Mouse (Mus musculus) hindbrain, embryonic 11.5 days (tissue): ENCODE data around the gene Kcnc3. TPM values are rescaled to one million over a fixed set of nuclear protein-coding genes. Genes with fewer than 3 reads are reported as not detected.

Experiments used
- ATAC-seq: fragments of 200-750 bp; cut with Nextera tagmentation; 2 replicates; pipeline ENCODE4 v1.8.0; 2017; ENCODE audit warnings: mild to moderate bottlenecking, moderate TSS enrichment, moderate library complexity; ENCODE audit not compliant: low FRiP score
- DNase-seq: peaks from one replicate; pipeline ENCODE4 v3.0.0-alpha.2; 2015; ENCODE audit warnings: low spot score
- H3K27ac ChIP-seq: fragments of 300-500 bp; sonication (generic); 2 replicates; pipeline ENCODE4 v1.5.1; 2014; ENCODE audit warnings: mild to moderate bottlenecking, low read depth, low read length
- H3K27me3 ChIP-seq: fragments of 300-500 bp; sonication (generic); 2 replicates; pipeline ENCODE4 v1.6.1; 2014; ENCODE audit warnings: mild to moderate bottlenecking, low read length, moderate library complexity, mixed read lengths; ENCODE audit not compliant: control insufficient read depth, insufficient read depth
- H3K36me3 ChIP-seq: fragments of 300-500 bp; sonication (generic); 2 replicates; pipeline ENCODE4 v1.6.1; 2014; ENCODE audit warnings: mild to moderate bottlenecking, low read length, moderate library complexity, mixed read lengths; ENCODE audit not compliant: control insufficient read depth, insufficient read depth
- H3K4me1 ChIP-seq: fragments of 300-500 bp; sonication (generic); replicated peaks from 2 replicates; pipeline ENCODE4 v1.6.1; 2014; ENCODE audit warnings: low read length, mixed read lengths; ENCODE audit not compliant: control insufficient read depth, insufficient read depth
- H3K4me2 ChIP-seq: fragments of 300-500 bp; sonication (generic); replicated peaks from 2 replicates; pipeline ENCODE4 v1.6.1; 2014; ENCODE audit warnings: mild to moderate bottlenecking, low read depth, low read length
- H3K4me3 ChIP-seq: fragments of 300-500 bp; sonication (generic); 2 replicates; pipeline ENCODE4 v1.5.1; 2014; ENCODE audit warnings: low read depth, low read length
- H3K9ac ChIP-seq: fragments of 300-500 bp; sonication (generic); 2 replicates; pipeline ENCODE4 v1.6.1; 2014; ENCODE audit warnings: low read depth, low read length
- H3K9me3 ChIP-seq: fragments of 300-500 bp; sonication (generic); 2 replicates; pipeline ENCODE4 v1.6.1; 2016; ENCODE audit warnings: low read length; ENCODE audit not compliant: control insufficient read depth
- WGBS: fragments of 180-500 bp; shearing (Covaris S2); extraction: QIAGEN DNeasy Blood & Tissue Kit; methylation state at CpG from one replicate; pipeline ENCODE4 v1.1.7; 2014; 5-methylcytosine and 5-hydroxymethylcytosine counted together
- polyA plus RNA-seq: library from polyadenylated mRNA; unstranded; fragments of >200 nt; fragmentation: Nextera tagmentation; extraction: Ambion mirVana; gene quantifications from 2 replicates; pipeline ENCODE4 v1.2.1, GENCODE M21; 2014

Kcnc3 gene
- polyA plus RNA-seq, 1 experiment from 2014 or later = 2.1 TPM

DNA sequence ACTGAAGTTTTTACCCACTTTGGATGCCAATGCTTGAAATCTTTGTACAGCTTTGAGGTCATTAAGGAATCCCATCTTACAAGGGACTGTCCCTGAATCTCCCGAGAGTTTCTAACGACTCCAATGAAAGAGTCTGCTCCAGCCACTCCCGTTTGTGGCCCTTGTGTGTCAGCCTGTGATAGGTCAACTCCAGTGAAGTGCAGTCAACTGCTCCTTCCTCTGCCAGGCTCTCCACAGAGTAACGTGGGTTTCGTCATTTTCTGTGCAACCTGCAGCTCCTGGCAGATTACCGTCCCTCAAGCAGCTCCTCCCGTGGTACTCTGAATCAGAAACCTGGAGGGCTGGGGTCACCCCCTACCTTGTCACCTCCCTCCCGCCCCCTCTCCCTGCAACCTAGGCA is 27.2 kb upstream of the Kcnc3 start:
- no peaks in the 10 kb centered on the region for H3K4me1 ChIP-seq
- H3K4me3 ChIP-seq = no peak overlapping the region
- no peak for DNase-seq
- H3K27me3 ChIP-seq = no peaks in the 10 kb centered on the region
- WGBS = 60% methylated on average over 8 of the region's 8 CpGs
- no peak overlapping the region for H3K4me2 ChIP-seq
- H3K27ac ChIP-seq = no peak overlapping the region
- H3K9ac ChIP-seq = no peak overlapping the region
- no peaks in the 10 kb centered on the region for H3K36me3 ChIP-seq
- no peaks in the 10 kb centered on the region for H3K9me3 ChIP-seq
- ATAC-seq = no peak

DNA sequence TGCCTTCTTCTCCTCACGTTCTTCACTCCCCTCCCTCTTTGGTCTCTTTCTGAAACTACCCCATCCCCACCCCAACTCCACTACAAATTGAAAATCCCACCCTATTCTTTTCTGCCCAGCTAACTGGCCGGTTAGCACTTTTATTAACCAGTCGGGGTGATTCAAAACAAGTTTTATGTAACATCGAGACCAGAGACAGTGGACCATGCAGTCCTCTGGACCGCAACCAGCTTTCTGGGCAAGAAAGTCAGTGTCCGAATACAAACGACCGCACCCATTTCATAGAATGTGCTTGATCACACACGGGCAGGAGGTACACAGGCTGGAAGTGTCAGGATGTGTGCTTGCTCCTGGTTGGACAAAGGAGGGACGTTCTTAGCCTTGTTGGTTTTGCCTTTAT is 26.0 kb upstream of the Kcnc3 start:
- ATAC-seq (no peak), DNase-seq (no peak)
- Histone ChIP-seq H3K27ac (no peak overlapping the region), H3K4me2 (no peak overlapping the region), H3K4me3 (no peak overlapping the region), H3K9me3 (no peaks in the 10 kb centered on the region), H3K36me3 (no peaks in the 10 kb centered on the region), H3K9ac (no peak overlapping the region), H3K4me1 (no peaks in the 10 kb centered on the region), H3K27me3 (no peaks in the 10 kb centered on the region)
- WGBS = 91% methylated on average over 10 of the region's 10 CpGs

DNA sequence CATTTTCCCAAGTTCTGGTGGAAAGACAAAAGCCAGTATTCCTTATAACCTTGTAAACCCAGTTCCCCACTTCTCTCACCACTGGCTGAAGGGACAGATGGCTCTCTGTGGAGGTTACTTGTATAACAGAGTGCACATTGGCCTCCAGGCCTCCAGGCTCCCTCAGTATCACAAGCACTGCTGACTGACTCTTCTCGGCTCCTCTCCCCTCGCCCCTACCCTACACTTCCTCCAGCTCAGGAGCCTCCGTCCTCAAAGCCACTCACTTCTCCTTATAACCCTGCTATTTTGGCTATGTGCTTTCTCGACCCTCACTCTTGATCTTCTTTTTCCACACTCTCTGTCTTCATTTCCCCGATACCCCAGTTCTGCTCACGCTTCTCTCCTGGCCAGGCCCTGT is 25.1 kb upstream of the Kcnc3 start:
- WGBS = 70% methylated on average over 6 of the region's 6 CpGs
- no peaks in the 10 kb centered on the region for H3K4me1 ChIP-seq
- H3K9me3 ChIP-seq = no peaks in the 10 kb centered on the region
- H3K4me3 ChIP-seq = no peak overlapping the region
- H3K27me3 ChIP-seq = no peaks in the 10 kb centered on the region
- no peak overlapping the region for H3K4me2 ChIP-seq
- no peak overlapping the region for H3K27ac ChIP-seq
- DNase-seq = no peak
- ATAC-seq = no peak
- H3K9ac ChIP-seq = no peak overlapping the region
- no peaks in the 10 kb centered on the region for H3K36me3 ChIP-seq

DNA sequence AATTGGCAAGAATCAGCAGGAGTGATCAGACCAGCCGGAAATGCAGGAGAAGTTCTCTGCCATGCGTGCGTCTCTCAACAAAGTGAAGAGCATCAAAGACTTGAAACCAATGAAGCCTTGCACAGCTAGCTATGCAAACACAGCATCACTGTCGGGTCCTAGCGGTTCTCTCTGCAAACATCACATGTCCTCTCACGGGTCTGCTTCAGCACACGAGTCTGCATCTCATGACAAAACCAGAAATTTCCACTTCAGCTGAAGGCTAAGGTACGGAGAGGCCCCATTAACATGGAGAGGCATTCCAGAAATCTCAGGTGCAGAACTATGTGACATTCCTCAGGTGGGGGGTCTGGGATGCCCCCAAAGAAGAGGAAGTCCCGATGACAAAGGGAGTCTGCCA is 21.7 kb upstream of the Kcnc3 start:
- no peak overlapping the region for H3K9ac ChIP-seq
- H3K36me3 ChIP-seq = no peaks in the 10 kb centered on the region
- no peak overlapping the region for H3K4me3 ChIP-seq
- no peaks in the 10 kb centered on the region; the same call in 1 of the 2 replicates for H3K4me1 ChIP-seq
- H3K9me3 ChIP-seq = no peaks in the 10 kb centered on the region
- no peak overlapping the region for H3K4me2 ChIP-seq
- DNase-seq (no peak), ATAC-seq (no peak)
- no peaks in the 10 kb centered on the region for H3K27me3 ChIP-seq
- no peak overlapping the region for H3K27ac ChIP-seq
- 81% methylated on average over 9 of the region's 9 CpGs for WGBS

DNA sequence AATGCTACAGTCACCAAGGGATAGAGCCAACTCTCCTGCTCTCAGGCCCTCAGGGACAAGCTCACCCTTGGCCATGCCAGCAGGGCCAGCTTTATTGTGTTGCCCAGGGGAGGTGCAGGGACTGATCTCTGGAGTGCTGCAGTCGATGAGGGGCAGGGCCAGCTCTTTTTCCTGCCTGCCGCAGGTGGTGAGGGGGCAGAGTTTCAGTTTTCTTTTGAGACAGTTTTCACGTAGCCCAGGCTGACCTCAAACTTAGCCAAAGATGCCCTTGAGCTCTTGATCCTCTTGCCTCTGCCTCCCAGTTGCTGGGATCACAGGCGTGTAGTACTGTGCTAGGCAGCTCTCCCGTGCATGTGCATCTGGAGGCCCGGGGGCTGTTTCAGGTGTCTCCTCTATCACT is 19.5 kb upstream of the Kcnc3 start:
- H3K27me3 ChIP-seq = no peaks in the 10 kb centered on the region
- H3K9ac ChIP-seq = no peak overlapping the region
- H3K36me3 ChIP-seq = no peaks in the 10 kb centered on the region
- DNase-seq = no peak
- H3K4me2 ChIP-seq = no peak overlapping the region
- H3K27ac ChIP-seq = no peak overlapping the region
- ATAC-seq = no peak
- no peak overlapping the region for H3K4me3 ChIP-seq
- H3K4me1 ChIP-seq = no peaks in the 10 kb centered on the region; the same call in 1 of the 2 replicates
- WGBS = 89% methylated on average over 6 of the region's 6 CpGs
- H3K9me3 ChIP-seq = no peaks in the 10 kb centered on the region

DNA sequence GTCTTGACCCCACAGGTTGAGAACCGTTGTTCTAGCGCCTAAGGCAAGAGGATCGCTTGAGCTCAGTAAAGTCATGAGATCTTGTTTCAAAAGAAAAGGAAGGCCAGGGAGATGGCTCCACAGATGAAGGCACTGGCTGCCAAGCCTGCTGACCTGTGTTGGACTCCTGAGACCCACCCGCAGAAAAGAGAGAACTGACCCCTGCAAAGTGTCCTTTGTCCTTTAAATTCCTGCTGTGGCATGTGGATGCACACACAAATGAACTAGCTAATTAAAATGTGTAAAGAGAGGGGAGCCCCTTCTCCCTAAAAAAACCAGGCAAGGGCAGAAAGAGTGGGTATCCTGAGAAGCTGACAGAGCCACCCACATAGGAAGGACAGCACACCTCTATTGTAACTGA is 18.7 kb upstream of the Kcnc3 start:
- H3K27me3 ChIP-seq = no peaks in the 10 kb centered on the region
- ATAC-seq (no peak), DNase-seq (no peak)
- no peaks in the 10 kb centered on the region; the same call in 1 of the 2 replicates for H3K4me1 ChIP-seq
- H3K36me3 ChIP-seq = no peaks in the 10 kb centered on the region
- H3K9me3 ChIP-seq = no peaks in the 10 kb centered on the region
- H3K27ac ChIP-seq = no peak overlapping the region
- no peak overlapping the region for H3K4me2 ChIP-seq
- WGBS = 27% methylated on average over 4 of the region's 4 CpGs
- H3K9ac ChIP-seq = no peak overlapping the region
- no peak overlapping the region for H3K4me3 ChIP-seq

DNA sequence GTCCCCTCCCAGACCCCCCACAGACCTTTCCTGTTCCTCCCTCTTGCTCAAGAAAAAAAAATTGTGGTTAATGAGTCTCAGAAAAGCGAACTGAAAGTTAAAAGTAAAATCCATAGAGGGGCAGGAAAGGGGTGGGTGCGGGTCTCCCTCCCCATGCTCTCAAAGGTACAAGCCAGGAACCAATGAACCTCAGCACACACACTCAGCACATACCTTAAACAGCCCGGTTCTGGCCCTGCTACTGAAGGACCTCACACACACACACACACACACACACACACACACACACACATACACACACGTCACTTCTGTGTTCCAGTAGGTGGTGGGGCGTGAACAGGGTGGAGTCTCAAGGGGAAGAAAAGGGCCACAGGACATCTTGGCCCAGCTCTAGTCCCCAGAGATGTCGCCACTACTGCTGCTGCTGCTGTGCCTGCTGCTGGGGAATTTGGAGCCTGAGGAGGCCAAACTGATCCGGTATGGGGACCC is 18.2 kb upstream of the Kcnc3 start, which contains the start of gene Napsa:
Napsa (plus strand) TSS at position 168 of the 489 bp plus-strand sequence.
- H3K4me1 ChIP-seq = no peaks in the 10 kb centered on the region; the same call in 1 of the 2 replicates
- H3K36me3 ChIP-seq = no peaks in the 10 kb centered on the region
- 41% methylated on average over 7 of the region's 7 CpGs for WGBS
- H3K27ac ChIP-seq = no peak within 1 kb of the TSS
- H3K4me3 ChIP-seq = no peak within 1 kb of the TSS
- no peaks in the 10 kb centered on the region for H3K9me3 ChIP-seq
- no peak within 1 kb of the TSS for H3K9ac ChIP-seq
- DNase-seq (no peak), ATAC-seq (no peak)
- no peak within 1 kb of the TSS for H3K4me2 ChIP-seq
- no peaks in the 10 kb centered on the region for H3K27me3 ChIP-seq

DNA sequence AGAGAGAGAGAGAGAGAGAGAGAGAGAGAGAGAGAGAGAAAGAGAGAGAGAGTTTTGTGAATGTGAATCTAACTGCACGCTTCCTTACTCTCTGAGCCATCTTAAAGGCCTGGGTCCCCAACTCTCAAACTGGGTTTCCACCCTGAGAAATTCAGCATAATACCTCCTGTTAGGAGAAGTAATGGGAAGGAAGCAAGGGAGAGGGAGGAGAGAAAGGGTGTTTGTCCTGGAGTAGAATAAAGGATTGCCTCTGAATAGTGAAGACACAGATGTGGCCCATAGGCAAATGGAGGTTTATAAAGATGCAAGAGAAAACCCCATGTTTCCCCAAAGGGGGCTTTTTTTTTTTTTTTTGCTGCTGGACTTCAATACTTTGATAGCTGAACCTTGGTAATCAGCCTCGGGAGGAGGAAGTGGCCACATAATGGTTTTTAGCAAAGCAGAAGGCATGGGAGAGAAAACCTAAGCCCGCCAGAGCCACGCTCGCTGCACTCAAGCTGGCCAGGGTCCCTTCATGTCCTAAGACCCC is 17.4 kb upstream of the Kcnc3 start:
- Histone ChIP-seq H3K4me2 (no peak overlapping the region), H3K4me1 (no peaks in the 10 kb centered on the region; the same call in 1 of the 2 replicates), H3K27ac (no peak overlapping the region), H3K9ac (no peak overlapping the region), H3K27me3 (no peaks in the 10 kb centered on the region), H3K4me3 (no peak overlapping the region), H3K36me3 (no peaks in the 10 kb centered on the region), H3K9me3 (no peaks in the 10 kb centered on the region)
- 72% methylated on average over 5 of the region's 5 CpGs for WGBS
- ATAC-seq (no peak), DNase-seq (no peak)

DNA sequence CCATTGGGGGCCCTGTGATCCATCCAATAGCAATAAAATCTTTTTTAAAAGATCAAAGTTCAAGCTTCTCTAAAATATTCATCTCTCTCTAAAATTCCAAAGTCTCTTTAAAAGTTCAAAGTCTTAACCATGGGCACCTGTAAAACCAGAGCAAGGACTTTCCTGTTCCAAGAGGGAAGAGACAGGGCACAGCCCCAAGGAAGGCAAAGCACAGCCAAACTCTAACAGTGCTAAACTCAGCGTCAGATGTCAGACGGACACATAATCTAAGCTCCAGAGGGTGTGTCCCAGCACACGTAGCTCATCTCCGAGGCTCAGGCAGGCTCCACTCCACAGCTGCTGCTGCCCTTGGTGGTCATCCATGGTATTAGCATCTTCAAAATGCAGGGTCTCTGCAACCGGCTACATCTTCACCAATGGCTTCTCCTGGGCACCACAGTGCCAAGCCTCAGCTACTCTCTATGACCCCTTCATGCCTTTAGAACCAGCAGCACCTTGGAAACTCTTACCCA is 14.1 kb upstream of the Kcnc3 start:
- Histone ChIP-seq H3K4me1 (no peaks in the 10 kb centered on the region; the same call in 1 of the 2 replicates), H3K4me2 (no peak overlapping the region), H3K4me3 (no peak overlapping the region), H3K9ac (no peak overlapping the region), H3K36me3 (no peaks in the 10 kb centered on the region), H3K27ac (no peak overlapping the region), H3K9me3 (no peaks in the 10 kb centered on the region), H3K27me3 (no peaks in the 10 kb centered on the region)
- 60% methylated on average over 5 of the region's 5 CpGs for WGBS
- ATAC-seq (no peak), DNase-seq (no peak)
